Mouse (Mus musculus): ENCODE measurements around the gene Ssbp4.

Gene Ssbp4

DNA sequence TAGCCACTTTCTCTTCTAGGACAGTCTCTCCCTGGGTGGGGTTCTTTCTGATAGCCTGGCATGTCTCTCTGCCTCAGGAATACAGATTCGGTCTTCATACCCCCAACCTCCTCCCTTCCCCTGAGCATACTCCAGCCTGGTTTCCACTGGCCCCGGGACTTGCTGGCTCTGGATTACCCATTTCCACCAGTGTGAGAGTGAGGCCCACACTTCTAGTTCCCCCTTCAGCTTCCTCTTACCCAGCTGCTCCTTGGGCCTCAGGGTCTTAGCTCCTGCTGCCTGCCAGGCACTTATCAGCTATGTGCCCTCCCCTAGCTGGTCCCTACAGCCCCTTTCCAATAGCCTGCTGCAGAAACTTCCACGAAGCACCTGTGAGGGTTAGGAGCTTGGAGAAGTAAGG is 7.2 kb upstream of the Ssbp4 start, which contains the start of gene Lrrc25:
Lrrc25 (plus strand) TSS at position 262 of the 400 bp plus-strand sequence.
- Histone ChIP-seq H3K27me3 (ENCODE audit: insufficient read depth, low read length) (peaks cover 11% of the 10 kb centered on the region), H3K9me3 (ENCODE audit: low read length) (no peaks in the 10 kb centered on the region), H3K36me3 (ENCODE audit: insufficient read depth, low read length) (no peaks in the 10 kb centered on the region), H3K4me1 (replicated peaks; ENCODE audit: low read depth, low read length) (peaks cover 74% of the 10 kb centered on the region), H3K4me3 (replicated peaks; ENCODE audit: low read length) (no peak within 1 kb of the TSS)
- TF ChIP-seq NANOG (IDR thresholded peaks at IDR 0.05; ENCODE audit: borderline replicate concordance, low read length) = no peak
- TF ChIP-seq POU5F1 (IDR thresholded peaks at IDR 0.05; ENCODE audit: borderline replicate concordance, low read length) = no peak
- no peak for TF ChIP-seq CTCF (conservative IDR thresholded peaks at IDR 0.05; ENCODE audit: low read length)

DNA sequence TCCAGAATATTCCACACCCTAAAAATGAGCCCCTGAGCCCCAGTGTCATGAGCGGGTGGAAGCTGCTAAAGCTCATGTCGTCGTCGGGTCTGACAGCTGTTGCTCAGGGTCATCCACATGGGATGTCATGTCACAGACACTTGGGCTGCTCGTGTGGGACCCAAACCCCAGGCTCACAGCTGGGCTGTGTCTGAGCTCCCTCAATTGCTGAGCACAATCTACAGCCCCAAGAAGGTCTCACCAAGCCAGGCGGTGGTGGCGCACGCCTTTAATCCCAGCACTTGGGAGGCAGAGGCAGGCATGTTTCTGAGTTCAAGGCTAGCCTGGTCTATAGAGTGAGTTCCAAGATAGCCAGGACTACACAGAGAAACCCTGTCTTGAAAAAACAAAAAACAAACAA is 6.6 kb upstream of the Ssbp4 start:
- Histone ChIP-seq H3K27me3 (ENCODE audit: insufficient read depth, low read length) (peaks cover 10% of the 10 kb centered on the region), H3K36me3 (ENCODE audit: insufficient read depth, low read length) (no peaks in the 10 kb centered on the region), H3K4me1 (replicated peaks; ENCODE audit: low read depth, low read length) (peaks cover 73% of the 10 kb centered on the region), H3K4me3 (replicated peaks; ENCODE audit: low read length) (no peak overlapping the region), H3K9me3 (ENCODE audit: low read length) (no peaks in the 10 kb centered on the region)
- TF ChIP-seq POU5F1 (IDR thresholded peaks at IDR 0.05; ENCODE audit: borderline replicate concordance, low read length) (no peak), CTCF (conservative IDR thresholded peaks at IDR 0.05; ENCODE audit: low read length) (no peak), NANOG (IDR thresholded peaks at IDR 0.05; ENCODE audit: borderline replicate concordance, low read length) (no peak)

DNA sequence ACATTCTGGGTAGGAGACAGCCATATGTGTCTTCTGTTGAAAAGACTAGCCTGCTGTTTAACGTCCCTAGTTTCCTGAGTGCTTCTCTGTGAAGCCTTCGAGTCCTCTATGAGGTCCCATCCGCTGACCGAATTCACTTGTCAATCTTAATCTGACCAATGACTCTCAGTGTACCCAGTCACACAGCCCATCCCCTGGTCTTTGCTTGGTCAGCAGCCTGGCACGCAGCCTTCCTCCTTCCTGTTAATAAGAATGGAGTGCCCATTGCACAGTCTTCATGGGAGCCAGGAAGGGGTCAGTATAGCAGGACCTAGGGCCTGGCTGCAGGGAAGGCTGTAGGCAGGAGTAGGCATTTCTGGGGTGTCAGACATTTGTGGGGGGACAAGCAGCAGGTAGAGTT is 5.8 kb upstream of the Ssbp4 start:
- Histone ChIP-seq H3K9me3 (ENCODE audit: low read length) (no peaks in the 10 kb centered on the region), H3K36me3 (ENCODE audit: insufficient read depth, low read length) (no peaks in the 10 kb centered on the region), H3K4me1 (replicated peaks; ENCODE audit: low read depth, low read length) (peaks cover 70% of the 10 kb centered on the region), H3K27me3 (ENCODE audit: insufficient read depth, low read length) (peaks cover 10% of the 10 kb centered on the region), H3K4me3 (replicated peaks; ENCODE audit: low read length) (no peak overlapping the region)
- TF ChIP-seq CTCF (conservative IDR thresholded peaks at IDR 0.05; ENCODE audit: low read length) (no peak), POU5F1 (IDR thresholded peaks at IDR 0.05; ENCODE audit: borderline replicate concordance, low read length) (no peak), NANOG (IDR thresholded peaks at IDR 0.05; ENCODE audit: borderline replicate concordance, low read length) (no peak)

DNA sequence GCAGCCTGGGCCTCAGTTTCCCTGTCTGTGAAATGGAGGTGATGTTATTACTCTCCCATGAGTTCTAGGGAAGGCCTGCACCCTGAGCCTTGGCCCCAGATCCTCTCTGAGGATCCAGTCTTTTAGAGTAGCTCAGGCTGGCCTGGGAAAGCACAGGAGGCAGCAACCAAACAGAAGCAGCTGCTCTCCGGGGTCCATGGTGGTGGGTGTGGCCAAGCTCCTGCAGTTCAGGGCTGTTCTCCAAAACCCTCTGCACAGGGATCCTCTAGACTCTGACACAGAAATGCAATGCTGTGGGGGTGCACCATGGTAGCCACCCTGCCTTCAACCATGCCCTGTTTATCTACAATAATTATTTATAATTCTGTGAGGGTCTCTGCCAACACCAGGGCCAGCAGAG is 5.1 kb upstream of the Ssbp4 start:
- no peak for TF ChIP-seq POU5F1 (IDR thresholded peaks at IDR 0.05; ENCODE audit: borderline replicate concordance, low read length)
- TF ChIP-seq CTCF (conservative IDR thresholded peaks at IDR 0.05; ENCODE audit: low read length) = no peak
- peaks cover 68% of the 10 kb centered on the region for H3K4me1 ChIP-seq (replicated peaks; ENCODE audit: low read depth, low read length)
- H3K4me3 ChIP-seq (replicated peaks; ENCODE audit: low read length) = no peak overlapping the region
- peaks cover 10% of the 10 kb centered on the region for H3K27me3 ChIP-seq (ENCODE audit: insufficient read depth, low read length)
- no peaks in the 10 kb centered on the region for H3K9me3 ChIP-seq (ENCODE audit: low read length)
- H3K36me3 ChIP-seq (ENCODE audit: insufficient read depth, low read length) = no peaks in the 10 kb centered on the region

DNA sequence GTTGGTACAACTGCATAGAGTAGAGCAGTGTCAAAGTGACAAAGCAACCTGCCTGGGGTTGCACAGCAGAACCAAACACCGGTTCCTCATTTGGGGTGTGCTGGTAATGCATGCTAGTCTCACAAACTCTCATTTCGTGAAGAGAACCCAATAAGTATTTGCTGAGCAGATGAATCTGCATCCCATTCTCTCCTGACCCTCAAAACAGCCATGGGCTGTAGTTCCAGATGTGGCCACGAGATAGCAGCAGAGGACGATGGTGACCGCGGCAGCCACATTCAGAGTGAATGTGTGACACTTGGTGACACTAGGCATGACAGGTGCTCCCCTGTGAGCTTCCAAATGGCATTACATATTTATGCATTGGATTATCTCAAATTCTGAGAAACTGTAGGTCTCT is 3.2 kb upstream of the Ssbp4 start:
- peak overlapping the region; percentile 93 for H3K4me3 ChIP-seq (replicated peaks; ENCODE audit: low read length)
- no peaks in the 10 kb centered on the region for H3K36me3 ChIP-seq (ENCODE audit: insufficient read depth, low read length)
- peaks cover 10% of the 10 kb centered on the region for H3K27me3 ChIP-seq (ENCODE audit: insufficient read depth, low read length)
- TF ChIP-seq CTCF (conservative IDR thresholded peaks at IDR 0.05; ENCODE audit: low read length) = peak; percentile 96
- TF ChIP-seq POU5F1 (IDR thresholded peaks at IDR 0.05; ENCODE audit: borderline replicate concordance, low read length) = no peak
- TF ChIP-seq NANOG (IDR thresholded peaks at IDR 0.05; ENCODE audit: borderline replicate concordance, low read length) = no peak
- H3K4me1 ChIP-seq (replicated peaks; ENCODE audit: low read depth, low read length) = peaks cover 62% of the 10 kb centered on the region
- no peaks in the 10 kb centered on the region for H3K9me3 ChIP-seq (ENCODE audit: low read length)

DNA sequence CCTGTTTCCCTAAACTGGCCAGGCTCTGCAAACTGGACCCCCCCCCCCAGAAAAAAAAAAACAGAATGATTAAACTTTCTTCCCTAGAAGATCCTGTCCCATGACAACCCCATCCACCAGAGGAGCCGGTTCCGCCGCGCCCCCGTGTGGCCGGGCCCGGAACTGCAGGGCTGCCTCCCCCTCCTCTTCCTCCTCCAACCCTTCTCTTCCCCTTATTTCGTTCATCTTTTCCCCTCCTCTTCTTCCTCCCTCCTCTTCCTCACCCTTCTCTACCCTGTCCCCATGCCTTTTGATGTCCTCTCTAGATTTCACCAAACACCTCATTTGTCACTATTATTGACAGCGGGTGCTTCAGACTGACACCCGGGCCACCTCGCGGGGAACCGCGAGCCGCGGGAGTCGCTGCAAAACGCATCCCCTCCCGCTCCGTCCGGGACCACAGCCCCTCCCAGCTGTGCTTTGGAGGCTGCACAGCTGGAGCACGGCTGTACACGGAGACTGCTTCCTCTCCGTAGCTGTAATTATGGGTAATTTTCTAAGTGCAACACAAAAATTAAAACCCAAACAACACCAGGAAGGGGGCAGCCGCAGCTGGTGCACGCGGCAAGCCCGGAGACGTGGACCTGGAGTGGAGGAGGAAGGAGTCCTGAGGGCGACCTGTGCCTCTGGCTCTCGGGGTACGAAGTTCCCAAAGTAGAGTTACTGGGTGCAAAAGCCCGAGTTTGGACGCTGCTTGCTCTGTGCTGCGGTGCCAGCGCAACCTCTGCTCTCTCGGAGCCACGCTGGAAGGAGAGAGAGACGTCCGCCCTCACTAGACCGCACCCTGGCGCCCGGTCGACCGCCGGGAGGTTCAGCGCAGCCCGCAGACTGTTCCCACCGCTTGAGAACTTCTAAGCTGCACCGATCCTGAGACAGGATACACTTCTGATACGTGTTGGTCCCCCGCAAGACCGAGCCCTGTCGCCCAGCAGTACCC is 2.4 kb upstream of the Ssbp4 start:
- H3K4me1 ChIP-seq (replicated peaks; ENCODE audit: low read depth, low read length) = peaks cover 65% of the 10 kb centered on the region
- no peaks in the 10 kb centered on the region for H3K9me3 ChIP-seq (ENCODE audit: low read length)
- TF ChIP-seq CTCF (conservative IDR thresholded peaks at IDR 0.05; ENCODE audit: low read length) (peak; percentile 92), NANOG (IDR thresholded peaks at IDR 0.05; ENCODE audit: borderline replicate concordance, low read length) (no peak)
- no peaks in the 10 kb centered on the region; the same call in 1 of the 2 replicates for H3K36me3 ChIP-seq (ENCODE audit: insufficient read depth, low read length)
- H3K4me3 ChIP-seq (replicated peaks; ENCODE audit: low read length) = peak overlapping the region; percentile 93
- H3K27me3 ChIP-seq (ENCODE audit: insufficient read depth, low read length) = peaks cover 10% of the 10 kb centered on the region

DNA sequence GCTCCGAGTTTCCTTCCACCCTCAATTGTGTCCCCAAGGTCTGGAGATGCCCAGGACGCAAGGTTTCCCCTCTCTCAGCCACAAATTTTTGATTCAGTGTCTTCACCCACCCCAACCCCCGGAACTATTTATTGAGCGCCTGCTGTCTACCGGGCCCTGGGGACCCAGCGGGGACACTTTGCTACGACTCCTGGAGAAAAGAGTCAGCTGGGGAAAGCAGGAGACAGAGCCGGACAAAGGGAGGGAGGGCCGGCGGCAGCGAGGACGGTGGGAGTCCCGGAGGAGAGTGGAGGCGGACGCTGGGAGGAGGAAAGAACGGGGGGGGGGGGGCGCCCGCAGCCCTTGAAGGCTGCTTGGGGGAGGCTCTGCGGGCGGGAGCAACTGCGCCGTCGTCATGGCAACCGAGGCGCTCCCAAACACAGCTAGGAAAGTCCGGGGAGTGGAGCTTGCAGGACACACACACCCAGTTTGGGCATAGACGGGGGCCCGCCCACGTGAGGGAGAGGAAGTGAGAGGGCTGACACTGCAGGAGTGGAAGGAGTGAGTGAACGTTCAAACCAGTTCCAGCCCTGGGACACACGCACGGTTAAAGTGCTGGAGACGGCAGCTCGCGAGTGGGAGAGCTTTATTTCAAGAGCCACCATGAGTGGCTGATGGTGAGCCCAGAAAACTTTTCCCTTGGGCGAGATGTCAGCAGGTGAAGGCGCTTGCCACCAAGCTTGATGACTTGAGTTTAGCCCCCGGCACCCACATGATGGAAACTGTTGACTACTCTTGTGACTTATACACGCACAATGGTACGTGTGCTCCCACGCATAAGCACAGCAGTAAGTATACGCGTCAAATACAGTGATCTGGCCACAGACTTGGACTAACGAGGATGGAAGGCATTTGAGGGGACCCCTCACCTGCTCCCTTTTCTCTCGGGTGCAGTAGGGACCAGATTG is 1.4 kb upstream of the Ssbp4 start:
- H3K9me3 ChIP-seq (ENCODE audit: low read length) = no peaks in the 10 kb centered on the region
- H3K36me3 ChIP-seq (ENCODE audit: insufficient read depth, low read length) = peaks cover 6% of the 10 kb centered on the region
- H3K4me1 ChIP-seq (replicated peaks; ENCODE audit: low read depth, low read length) = peaks cover 69% of the 10 kb centered on the region
- H3K27me3 ChIP-seq (ENCODE audit: insufficient read depth, low read length) = peaks cover 10% of the 10 kb centered on the region
- peak overlapping the region; percentile 93 for H3K4me3 ChIP-seq (replicated peaks; ENCODE audit: low read length)
- TF ChIP-seq POU5F1 (IDR thresholded peaks at IDR 0.05; ENCODE audit: borderline replicate concordance, low read length) = no peak
- TF ChIP-seq NANOG (IDR thresholded peaks at IDR 0.05; ENCODE audit: borderline replicate concordance, low read length) = no peak

DNA sequence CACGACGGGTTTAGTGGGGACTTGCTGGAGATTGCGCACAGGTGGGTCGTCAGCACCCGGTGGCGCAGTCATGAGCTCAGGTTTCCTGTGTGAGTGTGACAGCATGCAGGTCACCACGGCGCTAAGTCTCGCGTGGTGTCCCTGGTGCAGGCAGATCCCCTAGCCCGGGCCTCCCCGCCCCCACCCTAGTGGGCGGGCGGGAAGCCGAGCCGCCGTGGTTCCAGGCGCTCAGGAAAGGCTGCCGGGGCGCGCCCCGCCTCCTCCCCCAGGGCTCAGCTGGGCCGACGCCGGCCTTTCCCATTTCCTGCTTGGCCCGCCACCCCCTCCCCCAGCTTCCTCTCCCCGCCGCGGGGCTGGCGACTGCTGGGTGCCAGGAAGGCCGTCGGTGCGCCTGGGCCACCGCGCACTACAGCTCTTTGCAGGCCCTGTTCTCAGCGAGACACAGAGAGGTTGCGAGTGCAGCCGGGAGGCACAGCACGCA is 736 bp upstream of the Ssbp4 start:
- peaks cover 76% of the 10 kb centered on the region for H3K4me1 ChIP-seq (replicated peaks; ENCODE audit: low read depth, low read length)
- peaks cover 13% of the 10 kb centered on the region for H3K36me3 ChIP-seq (ENCODE audit: insufficient read depth, low read length)
- H3K27me3 ChIP-seq (ENCODE audit: insufficient read depth, low read length) = peaks cover 10% of the 10 kb centered on the region
- no peaks in the 10 kb centered on the region for H3K9me3 ChIP-seq (ENCODE audit: low read length)
- TF ChIP-seq POU5F1 (IDR thresholded peaks at IDR 0.05; ENCODE audit: borderline replicate concordance, low read length) = no peak
- no peak for TF ChIP-seq NANOG (IDR thresholded peaks at IDR 0.05; ENCODE audit: borderline replicate concordance, low read length)
- no peak for TF ChIP-seq CTCF (conservative IDR thresholded peaks at IDR 0.05; ENCODE audit: low read length)
- peak overlapping the region; percentile 93 for H3K4me3 ChIP-seq (replicated peaks; ENCODE audit: low read length)

Data from E14TG2a.4 (cell line).